Mouse (Mus musculus) olfactory bulb, adult 2 months (tissue): ENCODE results near the gene Ino80b. TPM values are rescaled to one million over a fixed set of nuclear protein-coding genes. Genes with fewer than 3 reads are reported as not detected.

Source experiments
- H3K27ac ChIP-seq: fragments of 200-500 bp; 2 replicates; pipeline ENCODE4 v1.5.1; 2012; ENCODE audit warnings: low read depth, low read length; ENCODE audit not compliant: insufficient read depth
- H3K4me1 ChIP-seq: fragments of 200-500 bp; 2 replicates; pipeline ENCODE4 v1.6.1; 2012; ENCODE audit warnings: low read length; ENCODE audit not compliant: control insufficient read depth, insufficient read depth
- H3K4me3 ChIP-seq: fragments of 200-500 bp; 2 replicates; pipeline ENCODE4 v1.5.1; 2012; ENCODE audit warnings: mild to moderate bottlenecking, low read depth, low read length, moderate library complexity; ENCODE audit not compliant: insufficient read depth
- CTCF ChIP-seq: fragments of 200-500 bp; IDR thresholded peaks from 2 replicates; pipeline ENCODE4 v1.5.1; 2012; ENCODE audit warnings: low read depth, mild to moderate bottlenecking, low read length, moderate library complexity; ENCODE audit not compliant: insufficient read depth
- POLR2A ChIP-seq: fragments of 200-500 bp; IDR thresholded peaks from 2 replicates; pipeline ENCODE4 v1.6.1; 2012; ENCODE audit warnings: mild to moderate bottlenecking, low read depth, low read length, moderate library complexity; ENCODE audit not compliant: insufficient read depth
- whole genome bisulfite sequencing: fragments of 180-500 bp; shearing (Covaris S2); methylation state at CpG from one replicate; pipeline ENCODE4 v1.1.7; 2018; 5-methylcytosine and 5-hydroxymethylcytosine counted together
- polyA plus RNA-seq: library from polyadenylated mRNA; stranded (reverse); fragments of >200 nt; gene quantifications from 2 replicates; pipeline ENCODE4 v1.2.4, GENCODE M21; 2012; ENCODE audit warnings: low replicate concordance; ENCODE audit not compliant: missing spikeins, insufficient read depth, insufficient read length

Gene Ino80b
- polyA plus RNA-seq, 1 experiment: not detected

GRCm38 (mm10) chr6:83115682-83116372, 9.4 kb downstream of the Ino80b start:
- Histone ChIP-seq H3K4me3 (peak overlapping the region; percentile 78), H3K27ac (no peak overlapping the region), H3K4me1 (peaks cover 20% of the 10 kb centered on the region)
- WGBS: under 1% methylated on average over 40 of the region's 48 CpGs
- no peak for TF ChIP-seq POLR2A
- no peak for TF ChIP-seq CTCF

GRCm38 (mm10) chr6:83115011-83115671, 10.1 kb downstream of the Ino80b start, which contains the start of gene Mogs:
Gene Mogs, plus strand, starts transcription at chr6:83115496.
- Histone ChIP-seq H3K4me1 (peaks cover 16% of the 10 kb centered on the region), H3K27ac (no peak within 1 kb of the TSS), H3K4me3 (peak within 1 kb of the TSS; percentile 78)
- TF ChIP-seq CTCF (no peak), POLR2A (peak; percentile 88)
- WGBS: 1% methylated on average over 57 of the region's 58 CpGs

- Histone ChIP-seq H3K4me3 (no peak overlapping the region), H3K27ac (no peak overlapping the region), H3K4me1 (peaks cover 15% of the 10 kb centered on the region)
- WGBS: 83% methylated on average over 4 of the region's 4 CpGs
- TF ChIP-seq CTCF (no peak), POLR2A (no peak)
These were observed 13.6 kb downstream of the Ino80b start for GRCm38 (mm10) chr6:83111510-83112136.

- TF ChIP-seq POLR2A (peak; percentile 80; the same call in 1 of the 2 replicates), CTCF (no peak)
- Histone ChIP-seq H3K4me1 (peaks cover 9% of the 10 kb centered on the region), H3K27ac (peak within 1 kb of the TSS; percentile 88), H3K4me3 (peak within 1 kb of the TSS; percentile 65)
- WGBS: under 1% methylated on average over 76 of the region's 76 CpGs
These were observed 16.2 kb downstream of the Ino80b start, which contains the start of gene Mrpl53 for GRCm38 (mm10) chr6:83108762-83109668. Gene Mrpl53, plus strand, starts transcription at chr6:83109040.

GRCm38 (mm10) chr6:83107566-83108400, 17.4 kb downstream of the Ino80b start:
- no peak overlapping the region for H3K27ac ChIP-seq
- no peak overlapping the region for H3K4me3 ChIP-seq
- peaks cover 18% of the 10 kb centered on the region for H3K4me1 ChIP-seq
- 35% methylated on average over 13 of the region's 13 CpGs for WGBS
- TF ChIP-seq POLR2A (no peak), CTCF (no peak)

GRCm38 (mm10) chr6:83104158-83104557, 21.1 kb downstream of the Ino80b start:
- WGBS: 52% methylated on average over 4 of the region's 4 CpGs
- TF ChIP-seq POLR2A (no peak), CTCF (no peak)
- Histone ChIP-seq H3K4me3 (no peak overlapping the region), H3K27ac (no peak overlapping the region), H3K4me1 (peaks cover 27% of the 10 kb centered on the region)

GRCm38 (mm10) chr6:83103130-83103650, 22.0 kb downstream of the Ino80b start:
- 61% methylated on average over 11 of the region's 11 CpGs for WGBS
- Histone ChIP-seq H3K27ac (no peak overlapping the region), H3K4me3 (peak overlapping the region; percentile 70; the same call in 1 of the 2 replicates), H3K4me1 (peaks cover 27% of the 10 kb centered on the region)
- TF ChIP-seq POLR2A: no peak
